Mouse (Mus musculus): Measurements from ENCODE around the gene Slco1c1. TPM values are rescaled to one million over a fixed set of nuclear protein-coding genes. Genes with fewer than 3 reads are reported as not detected.
"Not testable (repeated sequence)": the region's sequence is repeated elsewhere in the genome, so short reads cannot be mapped to it uniquely, and the experiment has no call there.

Slco1c1 gene
- polyA plus RNA-seq, 1 experiment from 2014 or later: 19.6 TPM

DNA sequence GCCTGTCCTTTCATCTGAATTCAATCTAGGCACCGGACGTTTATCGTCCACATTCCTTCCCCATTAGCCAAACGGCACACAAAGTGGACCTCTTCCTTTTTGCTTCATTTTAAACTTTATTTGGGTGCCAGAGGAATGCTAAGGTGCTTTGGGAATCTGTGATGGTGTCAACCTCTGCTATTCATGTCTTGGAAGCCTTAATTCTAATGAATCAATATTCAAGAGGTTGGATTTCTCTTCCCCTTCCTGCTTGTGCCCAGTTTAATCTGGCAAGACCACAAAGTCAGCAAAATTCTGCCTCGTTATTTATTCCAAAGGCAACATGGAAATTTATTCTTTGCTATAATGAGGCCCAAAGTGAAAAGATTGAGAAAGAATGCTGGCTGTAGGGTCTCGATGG lies 6.7 kb downstream of the Slco1c1 start:
- Histone ChIP-seq H3K4me3 (no peak overlapping the region), H3K4me2 (replicated peaks) (no peak overlapping the region), H3K27me3 (no peaks in the 10 kb centered on the region), H3K9ac (replicated peaks) (no peak overlapping the region), H3K27ac (replicated peaks) (no peak overlapping the region), H3K9me3 (no peaks in the 10 kb centered on the region), H3K36me3 (no peaks in the 10 kb centered on the region), H3K4me1 (peaks cover 7% of the 10 kb centered on the region; the same call in 1 of the 2 replicates)
- ATAC-seq (replicated peaks): peak; percentile 55; the same call in 1 of the 2 replicates
- 29% methylated on average over 6 of the region's 6 CpGs for WGBS

DNA sequence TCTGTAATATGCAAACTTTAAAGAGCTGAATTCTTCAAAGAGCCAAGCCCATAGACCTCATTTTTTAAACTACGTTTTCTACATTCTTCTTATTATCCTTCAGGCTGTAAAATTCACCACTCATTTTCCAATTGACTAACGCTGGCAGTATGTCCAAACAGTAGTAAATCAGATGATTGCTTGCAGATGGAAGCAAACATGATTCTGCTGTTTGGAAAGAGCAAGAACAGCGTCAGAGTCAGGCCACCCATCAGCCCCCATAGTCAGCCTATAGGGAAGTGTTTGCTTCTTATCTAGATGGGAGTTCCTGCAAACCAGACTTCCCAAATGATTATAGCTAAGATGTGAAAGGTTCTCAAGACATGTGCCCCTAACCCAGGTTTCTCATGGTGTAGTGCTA lies 13.1 kb downstream of the Slco1c1 start:
- Histone ChIP-seq H3K4me2 (replicated peaks) (no peak overlapping the region), H3K4me1 (no peaks in the 10 kb centered on the region), H3K9ac (replicated peaks) (no peak overlapping the region), H3K27me3 (no peaks in the 10 kb centered on the region), H3K36me3 (no peaks in the 10 kb centered on the region), H3K4me3 (no peak overlapping the region), H3K27ac (replicated peaks) (no peak overlapping the region), H3K9me3 (no peaks in the 10 kb centered on the region)
- no peak for ATAC-seq (replicated peaks)
- WGBS: 80% methylated on average over 3 of the region's 3 CpGs

DNA sequence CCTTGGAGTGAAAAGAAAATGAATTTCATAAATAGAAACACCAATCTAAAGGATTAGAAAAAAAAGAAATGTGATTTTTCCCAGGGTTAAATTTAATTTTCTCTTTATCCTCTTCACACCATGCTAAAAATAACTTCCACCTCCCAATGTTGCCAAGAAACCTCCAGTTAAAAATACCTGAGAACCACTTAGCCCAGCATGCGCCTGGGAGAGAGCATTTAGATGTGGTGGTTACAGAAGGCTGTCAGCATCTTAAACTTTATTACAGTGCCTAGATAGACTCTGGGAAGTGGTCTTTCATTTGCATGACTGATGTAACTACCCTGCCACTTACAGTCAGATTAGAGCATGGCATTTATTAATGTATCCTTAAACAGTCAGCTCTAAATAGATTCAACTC lies 17.0 kb downstream of the Slco1c1 start:
- Histone ChIP-seq H3K27me3 (no peaks in the 10 kb centered on the region), H3K4me3 (no peak overlapping the region)
- WGBS: 73% methylated on average over 1 of the region's 1 CpGs

DNA sequence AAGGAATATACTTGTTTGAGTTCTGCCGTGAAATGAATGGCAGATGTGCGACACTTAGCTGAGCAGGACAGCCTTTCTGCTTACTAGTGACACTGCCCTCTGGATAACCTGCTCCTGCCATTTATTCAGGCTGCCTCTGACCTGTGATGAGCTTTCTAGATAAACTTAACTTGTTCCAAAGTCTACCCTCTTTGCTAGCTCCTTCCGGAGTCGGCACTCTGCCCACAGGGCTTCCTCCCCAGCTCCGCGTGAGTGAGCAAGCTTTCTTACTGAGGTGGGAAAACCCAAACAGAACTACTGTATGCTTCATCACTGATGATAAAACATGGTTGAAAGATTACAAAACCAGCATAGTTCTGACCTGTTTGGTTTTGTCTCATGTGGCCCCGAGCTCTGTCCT lies 19.2 kb downstream of the Slco1c1 start:
- ATAC-seq (replicated peaks): no peak
- 90% methylated on average over 7 of the region's 7 CpGs for WGBS
- H3K27ac ChIP-seq (replicated peaks): no peak overlapping the region

More for the DNA sequence above, 17.0 kb downstream of the Slco1c1 start:
- ATAC-seq (replicated peaks): no peak
- Histone ChIP-seq H3K4me1 (no peaks in the 10 kb centered on the region), H3K9me3 (no peaks in the 10 kb centered on the region), H3K4me2 (replicated peaks) (no peak overlapping the region), H3K36me3 (no peaks in the 10 kb centered on the region), H3K27ac (replicated peaks) (no peak overlapping the region), H3K9ac (replicated peaks) (no peak overlapping the region)

DNA sequence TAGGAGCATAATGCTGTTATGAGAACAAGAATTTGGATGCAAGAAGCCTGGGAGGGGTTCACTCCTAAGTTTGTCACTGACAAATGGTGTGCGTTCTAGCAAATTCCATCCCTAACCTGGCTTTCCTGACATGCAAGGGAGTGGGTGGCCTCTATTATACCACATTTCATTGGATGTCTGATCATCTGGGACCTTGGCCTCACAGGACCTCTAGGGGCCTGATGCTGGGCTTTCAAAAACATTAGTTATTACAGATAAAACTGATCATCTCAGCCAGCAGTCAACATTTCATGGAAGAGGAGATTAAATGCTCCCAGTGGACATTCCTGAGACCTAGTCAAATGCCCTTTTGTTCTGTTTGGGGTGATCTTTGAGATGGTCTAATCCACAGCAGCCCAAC lies 34.0 kb downstream of the Slco1c1 start:
- no peak overlapping the region for H3K27ac ChIP-seq (replicated peaks)
- 80% methylated on average over 1 of the region's 1 CpGs for WGBS
- H3K4me3 ChIP-seq: no peak overlapping the region
- H3K27me3 ChIP-seq: no peaks in the 10 kb centered on the region
- H3K36me3 ChIP-seq: no peaks in the 10 kb centered on the region
- H3K4me1 ChIP-seq: no peaks in the 10 kb centered on the region
- H3K4me2 ChIP-seq (replicated peaks): no peak overlapping the region
- H3K9me3 ChIP-seq: no peaks in the 10 kb centered on the region
- H3K9ac ChIP-seq (replicated peaks): no peak overlapping the region
- no peak for ATAC-seq (replicated peaks)

More for the DNA sequence above, 19.2 kb downstream of the Slco1c1 start:
- no peak overlapping the region for H3K4me2 ChIP-seq (replicated peaks)
- H3K4me1 ChIP-seq: no peaks in the 10 kb centered on the region
- H3K36me3 ChIP-seq: no peaks in the 10 kb centered on the region
- H3K9ac ChIP-seq (replicated peaks): no peak overlapping the region
- H3K27me3 ChIP-seq: no peaks in the 10 kb centered on the region
- H3K9me3 ChIP-seq: no peaks in the 10 kb centered on the region
- H3K4me3 ChIP-seq: no peak overlapping the region

DNA sequence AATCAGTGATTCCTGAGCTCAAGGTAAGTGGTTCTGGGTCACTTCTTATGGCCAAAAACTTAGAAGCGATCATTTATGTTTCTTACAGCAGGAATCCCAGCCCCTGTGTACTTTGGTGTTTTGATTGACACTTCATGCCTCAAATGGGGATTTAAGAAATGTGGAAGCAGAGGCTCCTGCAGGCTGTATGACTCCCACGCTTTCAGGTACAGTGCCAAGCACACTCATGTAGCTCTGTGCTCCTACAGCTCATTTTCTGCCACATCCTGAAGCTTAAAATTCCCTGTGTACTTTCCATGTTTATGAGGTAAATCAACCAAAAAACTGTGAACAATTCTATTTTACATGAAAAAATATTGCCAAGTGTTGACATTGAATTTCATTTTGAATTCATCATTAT lies 43.2 kb downstream of the Slco1c1 start:
- Histone ChIP-seq H3K9ac (replicated peaks) (no peak overlapping the region), H3K27ac (replicated peaks) (0 out of 2 replicates have a peak overlapping the region, but pooled peaks have one; percentile 31), H3K27me3 (no peaks in the 10 kb centered on the region), H3K4me3 (no peak overlapping the region), H3K36me3 (no peaks in the 10 kb centered on the region), H3K4me2 (replicated peaks) (no peak overlapping the region), H3K9me3 (no peaks in the 10 kb centered on the region), H3K4me1 (peaks cover 18% of the 10 kb centered on the region)
- WGBS: 72% methylated on average over 2 of the region's 2 CpGs
- no peak for ATAC-seq (replicated peaks)

DNA sequence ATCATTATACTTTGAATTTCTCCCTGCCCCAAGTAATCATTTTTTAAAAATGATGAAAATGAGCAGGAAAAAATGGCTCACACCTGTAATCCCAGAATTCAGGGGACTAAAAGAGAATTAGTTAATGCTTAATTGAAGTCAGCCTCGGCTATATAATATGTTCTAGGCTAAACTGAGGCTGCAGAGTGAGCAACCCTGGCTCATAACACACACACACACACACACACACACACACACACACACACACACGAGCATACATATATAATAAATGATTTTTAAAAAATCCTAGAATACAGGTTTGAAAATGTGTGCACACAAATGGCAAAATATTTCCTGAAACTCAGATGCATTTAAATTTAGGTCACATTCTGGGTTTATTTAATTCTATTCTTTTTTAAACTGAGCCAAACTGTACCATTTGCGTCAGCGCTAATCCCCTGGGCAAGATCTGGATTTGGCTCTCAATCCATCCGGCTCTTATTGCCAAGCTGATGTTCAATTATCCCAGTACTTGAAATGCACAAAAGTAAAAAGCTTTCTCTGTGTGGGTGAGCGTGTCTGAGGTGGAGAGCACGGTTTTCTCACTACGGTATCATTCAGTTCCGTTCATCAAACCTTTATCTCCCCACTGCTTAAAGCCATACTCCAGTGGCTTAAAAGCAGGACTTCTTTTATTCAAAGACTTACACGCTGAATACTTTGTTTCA lies 43.8 kb downstream of the Slco1c1 start:
- ATAC-seq (replicated peaks): peak; percentile 92
- Histone ChIP-seq H3K27me3 (no peaks in the 10 kb centered on the region), H3K27ac (replicated peaks) (peak overlapping the region; percentile 80), H3K9me3 (no peaks in the 10 kb centered on the region), H3K4me2 (replicated peaks) (peak overlapping the region; percentile 23), H3K4me3 (no peak overlapping the region), H3K4me1 (peaks cover 18% of the 10 kb centered on the region), H3K9ac (replicated peaks) (no peak overlapping the region), H3K36me3 (no peaks in the 10 kb centered on the region)
- 10% methylated on average over 10 of the region's 10 CpGs for WGBS

DNA sequence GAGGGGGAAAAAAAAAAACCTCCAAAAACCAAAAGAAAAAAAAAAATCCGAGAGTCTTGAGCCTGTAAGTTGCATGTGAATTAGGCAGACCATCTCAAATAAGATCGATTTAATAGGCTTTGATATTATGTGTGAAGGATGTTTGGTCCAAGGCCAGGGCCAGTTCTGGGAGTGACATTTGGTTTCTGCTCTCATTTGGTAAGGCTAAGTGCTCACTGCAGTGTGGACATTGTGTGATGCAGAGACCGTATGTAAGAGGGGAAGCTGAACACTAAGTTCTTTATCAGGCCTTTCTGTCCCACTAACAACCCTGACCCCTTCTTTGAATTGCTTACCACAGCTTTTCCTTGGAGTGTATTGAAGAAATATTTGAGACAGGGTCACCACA lies 44.4 kb downstream of the Slco1c1 start:
- peak overlapping the region; percentile 23 for H3K4me2 ChIP-seq (replicated peaks)
- WGBS: 10% methylated on average over 3 of the region's 3 CpGs
- no peaks in the 10 kb centered on the region for H3K27me3 ChIP-seq
- H3K4me3 ChIP-seq: no peak overlapping the region
- no peaks in the 10 kb centered on the region for H3K9me3 ChIP-seq
- H3K4me1 ChIP-seq: peaks cover 18% of the 10 kb centered on the region
- no peak overlapping the region for H3K9ac ChIP-seq (replicated peaks)
- H3K27ac ChIP-seq (replicated peaks): peak overlapping the region; percentile 80
- peak; percentile 93 for ATAC-seq (replicated peaks)
- no peaks in the 10 kb centered on the region for H3K36me3 ChIP-seq

DNA sequence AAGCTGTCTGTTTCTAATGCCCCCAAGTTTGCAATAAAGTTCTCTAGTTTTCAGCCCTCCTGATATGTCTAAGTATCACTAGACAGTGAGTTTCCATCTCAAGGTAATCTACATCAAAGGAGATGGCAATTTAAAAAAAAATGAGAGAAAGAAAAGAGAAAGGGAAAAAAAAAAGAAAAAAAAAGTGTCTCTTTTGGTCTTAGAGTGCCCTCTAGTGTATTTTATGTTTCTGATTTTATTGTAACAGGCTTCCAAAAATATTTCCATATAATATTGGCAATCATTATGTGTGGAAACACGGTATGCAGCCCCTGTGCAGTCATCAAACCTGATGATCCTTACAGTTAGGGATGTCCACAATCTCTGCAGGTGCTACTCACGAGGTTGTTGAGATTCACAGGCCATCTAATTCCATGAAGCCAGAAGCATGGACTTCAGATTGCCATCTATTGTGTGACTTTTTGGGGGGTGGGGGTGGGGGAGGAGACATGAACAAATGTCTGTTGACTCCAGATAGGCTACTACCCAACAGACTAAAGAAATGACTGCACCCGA lies 52.6 kb downstream of the Slco1c1 start:
- H3K27ac ChIP-seq (replicated peaks): no peak overlapping the region
- 0 out of 2 replicates have a peak, but pooled peaks cover 2% of the 10 kb centered on the region for H3K4me1 ChIP-seq
- WGBS: 26% methylated on average over 3 of the region's 3 CpGs
- no peak overlapping the region for H3K4me3 ChIP-seq
- H3K9me3 ChIP-seq: no peaks in the 10 kb centered on the region
- no peak overlapping the region for H3K9ac ChIP-seq (replicated peaks)
- no peaks in the 10 kb centered on the region for H3K36me3 ChIP-seq
- no peaks in the 10 kb centered on the region for H3K27me3 ChIP-seq
- no peak overlapping the region for H3K4me2 ChIP-seq (replicated peaks)
- no peak; the same call in 1 of the 2 replicates for ATAC-seq (replicated peaks)

DNA sequence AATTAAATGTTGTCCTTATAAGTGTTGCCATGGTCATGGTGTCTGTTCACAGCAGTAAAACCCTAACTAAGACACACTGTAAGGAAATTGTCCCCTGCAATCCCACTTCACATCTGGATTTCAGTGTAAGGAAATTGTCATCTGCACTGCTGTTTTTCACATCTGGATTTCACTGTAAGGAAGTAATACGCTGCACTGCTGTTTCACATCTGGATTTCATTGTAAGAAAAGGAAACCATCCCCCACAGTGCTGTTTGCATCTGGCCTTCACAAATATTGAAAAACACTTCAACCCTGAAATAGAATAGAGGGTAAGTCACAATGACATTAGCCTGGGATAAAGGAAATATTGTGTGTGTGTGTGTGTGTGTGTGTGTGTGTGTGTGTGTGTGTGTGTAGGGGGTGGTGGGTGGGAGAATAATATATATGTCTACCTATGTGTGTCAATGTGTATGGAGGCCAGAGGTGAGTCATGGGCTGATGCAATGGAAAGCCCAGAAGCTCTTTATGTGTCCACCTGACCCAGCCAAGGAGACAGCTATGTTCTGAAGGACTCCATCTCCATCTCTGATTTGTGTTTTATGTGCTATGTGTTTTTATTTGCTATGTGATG lies 60.7 kb downstream of the Slco1c1 start:
- no peak overlapping the region for H3K4me2 ChIP-seq (replicated peaks)
- no peaks in the 10 kb centered on the region for H3K4me1 ChIP-seq
- ATAC-seq (replicated peaks): no peak
- H3K9me3 ChIP-seq: no peaks in the 10 kb centered on the region
- WGBS: 89% methylated on average over 1 of the region's 1 CpGs
- H3K27ac ChIP-seq (replicated peaks): no peak overlapping the region
- no peak overlapping the region for H3K4me3 ChIP-seq
- H3K36me3 ChIP-seq: no peaks in the 10 kb centered on the region
- H3K27me3 ChIP-seq: no peaks in the 10 kb centered on the region
- H3K9ac ChIP-seq (replicated peaks): no peak overlapping the region

DNA sequence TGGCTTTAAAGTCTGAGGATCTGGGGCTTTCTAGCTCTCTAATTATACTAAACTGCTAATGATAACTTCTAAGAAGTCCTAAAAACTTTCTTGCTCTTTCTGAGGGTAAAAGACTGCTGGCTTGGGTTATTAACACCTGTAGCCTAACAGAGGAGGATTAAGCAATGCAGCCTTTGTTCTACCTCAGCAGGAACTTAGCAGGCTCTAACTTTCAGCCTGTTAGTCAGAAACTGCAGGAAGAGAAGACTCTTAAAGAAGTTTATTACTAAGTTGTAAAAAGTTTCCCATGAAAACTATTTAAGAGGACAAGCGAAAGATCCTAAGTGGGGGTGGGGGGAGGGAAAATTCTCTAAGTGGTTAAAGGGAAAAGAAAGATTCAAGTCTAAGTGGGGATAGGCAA lies 65.8 kb downstream of the Slco1c1 start:
- 24% methylated on average over 1 of the region's 1 CpGs for WGBS
- Histone ChIP-seq H3K4me2 (replicated peaks) (no peak overlapping the region), H3K27me3 (no peaks in the 10 kb centered on the region), H3K9ac (replicated peaks) (no peak overlapping the region), H3K36me3 (no peaks in the 10 kb centered on the region), H3K27ac (replicated peaks) (no peak overlapping the region), H3K4me1 (no peaks in the 10 kb centered on the region), H3K9me3 (no peaks in the 10 kb centered on the region), H3K4me3 (no peak overlapping the region)
- ATAC-seq (replicated peaks): no peak

DNA sequence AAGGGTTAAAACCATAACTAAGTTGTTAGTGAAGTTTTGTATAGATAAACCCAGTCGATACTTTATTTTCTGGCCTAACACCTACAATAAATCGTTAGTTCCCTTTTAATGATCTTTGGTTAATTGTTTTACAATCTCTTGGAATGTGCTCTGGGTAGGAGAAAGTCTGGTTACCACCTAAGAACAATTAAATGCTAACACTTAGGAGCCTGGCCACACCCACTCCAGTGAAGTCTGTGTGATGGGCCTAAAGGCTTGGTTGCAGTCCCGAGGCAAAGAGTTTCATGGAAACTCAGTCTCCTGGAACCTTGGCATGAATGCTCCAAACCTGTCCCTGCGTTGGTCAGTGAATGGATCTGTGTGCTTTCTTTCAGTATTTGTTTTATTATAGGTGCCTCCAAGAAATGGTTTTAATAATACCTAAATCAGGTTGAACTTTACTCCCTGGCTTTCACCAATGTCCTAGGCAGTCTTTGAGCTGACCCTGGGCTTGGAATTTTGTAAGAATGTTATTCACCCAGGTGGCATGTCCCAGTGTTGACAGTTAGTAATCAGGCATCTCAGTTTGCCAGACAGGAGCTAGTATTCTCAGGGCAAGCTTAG lies 66.5 kb downstream of the Slco1c1 start:
- not testable (repeated sequence) for H3K36me3 ChIP-seq; H3K4me2 ChIP-seq (replicated peaks); ATAC-seq (replicated peaks); H3K4me3 ChIP-seq; H3K9me3 ChIP-seq; H3K27ac ChIP-seq (replicated peaks); H3K27me3 ChIP-seq; H3K4me1 ChIP-seq; H3K9ac ChIP-seq (replicated peaks)
- 38% methylated on average over 4 of the region's 4 CpGs for WGBS

Measured in forebrain, embryonic 15.5 days (tissue).